Mouse (Mus musculus) bone marrow, adult 2 months (tissue): ENCODE results near the gene Morn5.

Experiments
- CTCF ChIP-seq: fragments of 200-500 bp; IDR thresholded peaks from 2 replicates; pipeline ENCODE4 v1.5.1; 2011; ENCODE audit warnings: low read length, control low read depth; ENCODE audit not compliant: control insufficient read depth, insufficient read depth
- POLR2A ChIP-seq: fragments of 200-500 bp; IDR thresholded peaks from 2 replicates; pipeline ENCODE4 v1.6.1; 2011; ENCODE audit warnings: low read depth, mild to moderate bottlenecking, control low read depth, low read length, borderline replicate concordance; ENCODE audit not compliant: control insufficient read depth

DNA sequence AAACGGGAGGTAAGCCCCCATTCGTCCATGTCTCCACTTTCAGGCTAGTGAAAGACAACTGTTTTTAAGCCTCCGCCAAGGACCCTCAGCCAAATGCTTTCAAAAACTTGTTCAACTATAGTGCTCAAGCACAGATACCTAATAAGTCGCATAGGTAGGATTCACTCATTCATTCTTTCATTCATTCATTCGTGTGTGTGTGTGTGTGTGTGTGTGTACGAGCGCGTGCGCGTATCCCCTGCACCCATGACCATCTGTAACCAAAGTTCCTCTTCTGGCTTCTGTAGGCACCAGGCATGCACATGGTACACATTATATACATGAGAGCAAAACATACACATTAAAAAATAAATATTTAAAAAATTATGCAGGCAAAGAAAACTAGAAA, 303 bp downstream of the Morn5 start:
- TF ChIP-seq CTCF (no peak), POLR2A (no peak)
